Mouse (Mus musculus) brain, embryonic 14.5 days (tissue): ENCODE measurements around the gene 1700003F12Rik. TPM values are rescaled to one million over a fixed set of nuclear protein-coding genes. Genes with fewer than 3 reads are reported as not detected.

Source experiments
- DNase-seq: peaks from one replicate; pipeline ENCODE4 v3.0.0-alpha.2; 2011; ENCODE audit warnings: low read depth
- CTCF ChIP-seq: fragments of 200-500 bp; IDR thresholded peaks from 2 replicates; pipeline ENCODE4 v1.5.1; 2012; ENCODE audit warnings: inconsistent platforms, mild to moderate bottlenecking, moderate library complexity, borderline replicate concordance; ENCODE audit not compliant: insufficient read depth, insufficient read length; ENCODE audit errors: extremely low read depth
- POLR2A ChIP-seq: fragments of 200-500 bp; IDR thresholded peaks from 2 replicates; pipeline ENCODE4 v1.6.1; 2012; ENCODE audit warnings: mild to moderate bottlenecking, inconsistent platforms, borderline replicate concordance; ENCODE audit not compliant: poor library complexity, insufficient read depth, insufficient read length, severe bottlenecking; ENCODE audit errors: extremely low read depth
- polyA plus RNA-seq: library from polyadenylated mRNA; depleted of rRNA; stranded (reverse); fragments of >200 nt; gene quantifications from 2 replicates; pipeline ENCODE4 v1.2.3, GENCODE M21; 2012; rRNA removed

The 1700003F12Rik gene
- polyA plus RNA-seq, 1 experiment = 0.40 TPM

DNA sequence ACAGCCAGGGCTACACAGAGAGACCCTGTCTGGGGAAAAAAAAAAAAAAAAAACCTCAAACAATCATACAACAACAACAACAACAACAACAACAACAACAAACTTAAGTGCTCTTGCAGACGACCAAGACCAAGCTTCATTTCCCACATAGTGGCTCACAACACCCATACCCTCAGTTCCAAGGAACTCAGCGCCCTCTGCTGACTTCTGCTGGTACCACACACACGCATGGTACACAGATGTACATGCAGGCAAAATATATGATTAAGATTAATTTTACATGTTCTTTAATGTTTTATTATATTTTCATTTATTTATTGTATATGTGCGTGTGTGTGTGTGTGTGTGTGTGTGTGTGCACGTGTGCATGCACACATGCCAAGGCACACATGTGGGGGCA, 39.5 kb downstream of the 1700003F12Rik start:
- peak; percentile 61 for DNase-seq
- TF ChIP-seq POLR2A = no peak
- peak; percentile 55; the same call in 1 of the 2 replicates for TF ChIP-seq CTCF

DNA sequence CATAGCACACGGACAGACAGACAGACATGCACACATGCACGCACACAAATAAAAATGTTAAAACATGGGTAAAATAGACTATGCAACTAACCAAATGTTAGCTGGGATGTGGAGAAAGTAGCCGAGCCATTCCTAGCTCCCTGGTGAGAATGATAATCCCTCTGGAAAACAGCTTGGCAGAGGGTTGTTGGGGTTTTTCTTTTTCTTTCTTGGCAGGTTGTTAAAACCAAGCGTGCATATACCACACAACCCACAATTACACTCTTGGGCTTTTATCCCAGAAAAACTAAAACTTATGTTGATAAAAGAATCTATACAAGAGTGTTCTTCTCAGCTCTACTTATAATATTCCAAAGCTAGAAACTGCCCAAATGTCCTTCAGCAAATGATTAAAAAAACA, 42.2 kb downstream of the 1700003F12Rik start:
- no peak for DNase-seq
- no peak for TF ChIP-seq CTCF
- no peak for TF ChIP-seq POLR2A

- no peak for TF ChIP-seq CTCF
- DNase-seq = no peak
Observed at GRCm38 (mm10) chr2:154591239-154591638, 44.4 kb downstream of the 1700003F12Rik start.

GRCm38 (mm10) chr2:154593025-154593424, 46.1 kb downstream of the 1700003F12Rik start:
- DNase-seq = no peak
- TF ChIP-seq CTCF (peak; percentile 42; the same call in 1 of the 2 replicates), POLR2A (no peak)

DNA sequence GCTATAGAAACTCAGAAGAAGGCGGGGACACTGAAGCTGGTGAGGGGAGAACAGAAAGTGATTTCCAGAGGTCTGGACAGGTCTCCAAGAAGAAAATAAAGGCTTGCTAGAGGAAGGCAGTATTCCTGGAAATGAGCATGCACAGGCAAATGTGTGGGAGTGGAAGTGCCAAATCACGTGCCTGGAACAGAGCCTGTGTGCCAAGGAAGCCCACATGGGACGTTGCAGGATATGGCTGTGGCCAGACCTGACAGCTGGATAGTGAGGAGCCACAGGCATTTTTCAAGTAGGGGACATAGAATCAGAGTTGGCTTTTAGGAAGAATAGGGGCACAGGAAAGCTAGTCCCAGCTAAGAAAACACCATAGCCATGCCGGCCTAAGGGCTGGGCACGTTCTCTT, 48.9 kb downstream of the 1700003F12Rik start:
- TF ChIP-seq POLR2A (no peak), CTCF (no peak)
- DNase-seq = peak; percentile 61

GRCm38 (mm10) chr2:154597399-154597798, 50.5 kb downstream of the 1700003F12Rik start:
- no peak for DNase-seq
- no peak for TF ChIP-seq CTCF
- no peak for TF ChIP-seq POLR2A

Other genes with a start within 250 kb of the 1700003F12Rik start
- gene Bpifb9b, start 239.9 kb upstream of the 1700003F12Rik start, polyA plus RNA-seq = not detected in 2 replicates
- gene Cdk5rap1, start 174.1 kb upstream of the 1700003F12Rik start, polyA plus RNA-seq = 16.5 and 16.6 TPM in 2 replicates
- gene Snta1, start 139.0 kb upstream of the 1700003F12Rik start, polyA plus RNA-seq = 9.9 and 11.6 TPM in 2 replicates
- gene Cbfa2t2, start 110.6 kb upstream of the 1700003F12Rik start, polyA plus RNA-seq = 46.3 and 51.1 TPM in 2 replicates
- gene Actl10, start 4.7 kb downstream of the 1700003F12Rik start, polyA plus RNA-seq = 0.08 TPM in 1 of 2 replicates, not detected in the other
- 11.6 and 22.0 TPM in 2 replicates for gene Necab3, start 11.8 kb downstream of the 1700003F12Rik start, polyA plus RNA-seq
- gene E2f1, start 22.8 kb downstream of the 1700003F12Rik start, polyA plus RNA-seq = 15.0 and 19.5 TPM in 2 replicates
- 11.4 and 12.5 TPM in 2 replicates for gene Pxmp4, start 56.6 kb downstream of the 1700003F12Rik start, polyA plus RNA-seq
- 17.6 and 18.7 TPM in 2 replicates for gene Zfp341, start 66.2 kb downstream of the 1700003F12Rik start, polyA plus RNA-seq
- gene 4930519P11Rik, start 66.4 kb downstream of the 1700003F12Rik start, polyA plus RNA-seq = 0.22 and 0.69 TPM in 2 replicates
- 201 and 214 TPM in 2 replicates for gene Chmp4b, start 104.6 kb downstream of the 1700003F12Rik start, polyA plus RNA-seq
- not detected in 2 replicates for gene Gm14214, start 222.9 kb downstream of the 1700003F12Rik start, polyA plus RNA-seq
- 253 and 290 TPM in 2 replicates for gene Raly, start 244.0 kb downstream of the 1700003F12Rik start, polyA plus RNA-seq
- gene a, start 244.3 kb downstream of the 1700003F12Rik start, polyA plus RNA-seq = 4.1 and 6.5 TPM in 2 replicates